Mouse (Mus musculus) megakaryocyte, embryonic 14.5 days (primary cell): ENCODE results near the gene Pdlim5.

Source experiments
- FLI1 ChIP-seq: IDR thresholded peaks from 2 replicates; pipeline ENCODE4 v1.6.1; 2012; ENCODE audit warnings: low read length, inconsistent platforms, mixed read lengths
- GATA1 ChIP-seq: IDR thresholded peaks from 3 replicates; pipeline ENCODE4 v1.6.1; 2012; ENCODE audit warnings: mixed read lengths, low read length, inconsistent platforms, borderline replicate concordance

- TF ChIP-seq GATA1 (no peak), FLI1 (no peak)
Measured at GRCm38 (mm10) chr3:142318147-142318546, 77.3 kb downstream of the Pdlim5 start.
